Mouse (Mus musculus) MEL (cell line): ENCODE measurements at regions not wholly inside any gene's neighbourhood (a gene's known extent, or its start where the extent isn't known, plus 50 kb on each side); places are given as distances from the start of the nearest gene placed in this dataset.

Source experiments
- DNase-seq: peaks from one replicate; pipeline ENCODE4 v3.0.0; 2011; ENCODE audit warnings: low read depth, low spot score
- H3K27ac ChIP-seq: 2 replicates; pipeline ENCODE4 v1.5.1; 2012; ENCODE audit warnings: low read depth, mild to moderate bottlenecking, control low read depth, low read length, moderate library complexity; ENCODE audit not compliant: control insufficient read depth
- H3K27me3 ChIP-seq, 2 experiments: fragments of 150-350 bp in 1 of 2; sonication (generic) in 1 of 2; 2 replicates each; pipeline ENCODE4 v1.6.1; 2012; ENCODE audit warnings: low read length in 2 of 2, mild to moderate bottlenecking in 2 of 2, improper control_type of control experiment in 1 of 2, moderate library complexity in 1 of 2; ENCODE audit not compliant: insufficient read depth in 2 of 2, control insufficient read depth in 1 of 2
- H3K36me3 ChIP-seq, 2 experiments: 2 replicates each; pipeline ENCODE4 v1.6.1; 2012 to 2014; ENCODE audit warnings: low read length in 2 of 2, improper control_type of control experiment in 1 of 2, inconsistent platforms in 1 of 2, mild to moderate bottlenecking in 1 of 2; ENCODE audit not compliant: insufficient read depth in 2 of 2, control insufficient read depth in 1 of 2
- H3K4me1 ChIP-seq, 2 experiments: fragments of 150-350 bp in 1 of 2; sonication (generic) in 1 of 2; 2 replicates each; pipeline ENCODE4 v1.6.1; 2012; ENCODE audit warnings: low read length in 2 of 2, improper control_type of control experiment in 1 of 2, mild to moderate bottlenecking in 1 of 2; ENCODE audit not compliant: insufficient read depth in 2 of 2, control insufficient read depth in 1 of 2
- H3K4me3 ChIP-seq, 2 experiments: fragments of 150-350 bp in 1 of 2; sonication (generic) in 1 of 2; 2 replicates each; pipeline ENCODE4 v1.5.1; 2012; ENCODE audit warnings: low read depth in 2 of 2, low read length in 2 of 2, mild to moderate bottlenecking in 2 of 2, moderate library complexity in 2 of 2, control low read depth in 1 of 2, improper control_type of control experiment in 1 of 2; ENCODE audit not compliant: control insufficient read depth in 1 of 2, insufficient read depth in 1 of 2
- H3K79me2 ChIP-seq: 2 replicates; pipeline ENCODE4 v1.6.1; 2012; ENCODE audit warnings: mild to moderate bottlenecking, low read length, moderate library complexity; ENCODE audit not compliant: control insufficient read depth, poor library complexity, insufficient read depth
- H3K9ac ChIP-seq: 2 replicates; pipeline ENCODE4 v1.6.1; 2012; ENCODE audit warnings: low read depth, mild to moderate bottlenecking, control low read depth, low read length, moderate library complexity; ENCODE audit not compliant: control insufficient read depth, poor library complexity, severe bottlenecking
- H3K9me3 ChIP-seq: fragments of 150-350 bp; sonication (generic); replicated peaks from 2 replicates; pipeline ENCODE4 v1.6.1; 2012; ENCODE audit warnings: mild to moderate bottlenecking, low read length, improper control_type of control experiment, moderate library complexity; ENCODE audit not compliant: insufficient read depth
- CTCF ChIP-seq, 3 experiments: IDR thresholded peaks in 2 of 3; conservative IDR thresholded peaks in 1 of 3; 2 replicates each; pipeline ENCODE4 v1.5.1; 2011 to 2012; ENCODE audit warnings: low read length in 3 of 3, low read depth in 2 of 3, mild to moderate bottlenecking in 2 of 3, improper control_type of control experiment in 1 of 3, inconsistent platforms in 1 of 3, mixed read lengths in 1 of 3, moderate library complexity in 1 of 3; ENCODE audit not compliant: control insufficient read depth in 1 of 3, insufficient read depth in 1 of 3, poor library complexity in 1 of 3, severe bottlenecking in 1 of 3
- ETS1 ChIP-seq: IDR thresholded peaks from 2 replicates; pipeline ENCODE4 v1.6.1; 2012; ENCODE audit warnings: low read depth, mild to moderate bottlenecking, inconsistent platforms, low read length, improper control_type of control experiment, moderate library complexity
- GATA1 ChIP-seq: IDR thresholded peaks from 2 replicates; pipeline ENCODE4 v1.6.1; 2011; ENCODE audit warnings: low read depth, low read length, improper control_type of control experiment
- HCFC1 ChIP-seq: IDR thresholded peaks from 2 replicates; pipeline ENCODE4 v1.6.1; 2012; ENCODE audit warnings: low read depth, mild to moderate bottlenecking, inconsistent platforms, low read length, improper control_type of control experiment, moderate library complexity
- JUND ChIP-seq: IDR thresholded peaks from 2 replicates; pipeline ENCODE4 v1.6.1; 2011; ENCODE audit warnings: low read depth, mild to moderate bottlenecking, improper control_type of control experiment, low read length
- MAX ChIP-seq: IDR thresholded peaks from 2 replicates; pipeline ENCODE4 v1.6.1; 2011; ENCODE audit warnings: low read length, improper control_type of control experiment
- MEF2A ChIP-seq: IDR thresholded peaks from 2 replicates; pipeline ENCODE4 v1.6.1; 2014; ENCODE audit warnings: low read depth, mild to moderate bottlenecking, inconsistent platforms, low read length, improper control_type of control experiment; ENCODE audit not compliant: poor library complexity, insufficient replicate concordance, severe bottlenecking; ENCODE audit errors: extremely low read depth
- MYB ChIP-seq: IDR thresholded peaks from 2 replicates; pipeline ENCODE4 v1.6.1; 2011; ENCODE audit warnings: mild to moderate bottlenecking, low read depth, low read length, improper control_type of control experiment
- NELFE ChIP-seq: IDR thresholded peaks from 2 replicates; pipeline ENCODE4 v1.6.1; 2011; ENCODE audit warnings: low read depth, low read length, improper control_type of control experiment
- NRF1 ChIP-seq: IDR thresholded peaks from 2 replicates; pipeline ENCODE4 v1.6.1; 2014; ENCODE audit warnings: low read depth, mild to moderate bottlenecking, inconsistent platforms, low read length, improper control_type of control experiment, moderate library complexity; ENCODE audit not compliant: poor library complexity, insufficient read depth, severe bottlenecking
- POLR2AphosphoS2 ChIP-seq: IDR thresholded peaks from 2 replicates; pipeline ENCODE4 v1.6.1; 2011; ENCODE audit warnings: low read length, improper control_type of control experiment
- POLR2AphosphoS5 ChIP-seq: IDR thresholded peaks from 2 replicates; pipeline ENCODE4 v1.6.1; 2012; ENCODE audit warnings: low read depth, borderline replicate concordance, mild to moderate bottlenecking, inconsistent platforms, low read length, moderate library complexity, mixed read lengths
- RAD21 ChIP-seq: IDR thresholded peaks from 2 replicates; pipeline ENCODE4 v1.6.1; 2011; ENCODE audit warnings: mild to moderate bottlenecking, low read depth, low read length, improper control_type of control experiment
- RCOR1 ChIP-seq: IDR thresholded peaks from 2 replicates; pipeline ENCODE4 v1.6.1; 2012; ENCODE audit warnings: low read depth, mild to moderate bottlenecking, inconsistent platforms, low read length, improper control_type of control experiment
- SMC3 ChIP-seq: IDR thresholded peaks from 2 replicates; pipeline ENCODE4 v1.6.1; 2011; ENCODE audit warnings: low read depth, low read length, improper control_type of control experiment
- TCF12 ChIP-seq: IDR thresholded peaks from 2 replicates; pipeline ENCODE4 v1.6.1; 2014; ENCODE audit warnings: low read depth, mild to moderate bottlenecking, inconsistent platforms, low read length, improper control_type of control experiment, moderate library complexity
- UBTF ChIP-seq: IDR thresholded peaks from 2 replicates; pipeline ENCODE4 v1.6.1; 2012; ENCODE audit warnings: low read depth, mild to moderate bottlenecking, inconsistent platforms, low read length, improper control_type of control experiment, moderate library complexity, borderline replicate concordance; ENCODE audit not compliant: insufficient read depth
- USF2 ChIP-seq, 2 experiments: IDR thresholded peaks; 2 replicates each; pipeline ENCODE4 v1.6.1; 2011 to 2012; ENCODE audit warnings: improper control_type of control experiment in 2 of 2, low read length in 2 of 2, borderline replicate concordance in 1 of 2, inconsistent platforms in 1 of 2, low read depth in 1 of 2, mild to moderate bottlenecking in 1 of 2; ENCODE audit not compliant: insufficient read depth in 1 of 2
- ZKSCAN1 ChIP-seq: IDR thresholded peaks from 2 replicates; pipeline ENCODE4 v1.6.1; 2012; ENCODE audit warnings: low read depth, mild to moderate bottlenecking, inconsistent platforms, low read length, improper control_type of control experiment, moderate library complexity
- ZMIZ1 ChIP-seq: IDR thresholded peaks from 2 replicates; pipeline ENCODE4 v1.6.1; 2012; ENCODE audit warnings: low read depth, mild to moderate bottlenecking, inconsistent platforms, low read length, improper control_type of control experiment, moderate library complexity
- ZNF384 ChIP-seq: IDR thresholded peaks from 2 replicates; pipeline ENCODE4 v1.6.1; 2012; ENCODE audit warnings: low read depth, mild to moderate bottlenecking, inconsistent platforms, low read length, improper control_type of control experiment

GRCm38 (mm10) chr5:83047214-83047613 lies 307.8 kb downstream of the Tecrl start:
- H3K4me3 ChIP-seq, result no peak overlapping the region
- TF ChIP-seq ZNF384, result no peak
- no peak for TF ChIP-seq ZKSCAN1
- TF ChIP-seq TCF12, result no peak
- no peak for TF ChIP-seq MAX
- TF ChIP-seq NELFE, result no peak
- no peak for TF ChIP-seq MYB
- no peak for TF ChIP-seq ETS1
- TF ChIP-seq MEF2A, result no peak
- no peak for TF ChIP-seq POLR2AphosphoS2
- no peak for TF ChIP-seq RCOR1
- no peak for TF ChIP-seq SMC3
- no peak for TF ChIP-seq JUND
- no peak for TF ChIP-seq NRF1
- no peak for TF ChIP-seq RAD21
- TF ChIP-seq ZMIZ1, result no peak
- no peak for TF ChIP-seq POLR2AphosphoS5
- no peak for TF ChIP-seq UBTF
- no peak for TF ChIP-seq USF2 (IDR thresholded peaks at IDR 0.05; ENCODE audit: borderline replicate concordance in 1 of 2, insufficient read depth in 1 of 2, low read depth in 1 of 2, low read length in 2 of 2)
- no peak for TF ChIP-seq CTCF (IDR thresholded peaks at IDR 0.05 in 2 of 3, conservative IDR thresholded peaks at IDR 0.05 in 1 of 3; ENCODE audit: control insufficient read depth in 1 of 3, insufficient read depth in 1 of 3, low read depth in 2 of 3, low read length in 3 of 3, poor library complexity in 1 of 3, severe bottlenecking in 1 of 3)
- TF ChIP-seq GATA1, result no peak
- H3K27me3 ChIP-seq, result no peaks in the 10 kb centered on the region
- H3K79me2 ChIP-seq, result no peaks in the 10 kb centered on the region
- no peak overlapping the region for H3K27ac ChIP-seq
- no peaks in the 10 kb centered on the region for H3K9me3 ChIP-seq
- no peak for DNase-seq
- H3K9ac ChIP-seq, result no peak overlapping the region
- no peaks in the 10 kb centered on the region for H3K4me1 ChIP-seq
- no peaks in the 10 kb centered on the region for H3K36me3 ChIP-seq

DNA sequence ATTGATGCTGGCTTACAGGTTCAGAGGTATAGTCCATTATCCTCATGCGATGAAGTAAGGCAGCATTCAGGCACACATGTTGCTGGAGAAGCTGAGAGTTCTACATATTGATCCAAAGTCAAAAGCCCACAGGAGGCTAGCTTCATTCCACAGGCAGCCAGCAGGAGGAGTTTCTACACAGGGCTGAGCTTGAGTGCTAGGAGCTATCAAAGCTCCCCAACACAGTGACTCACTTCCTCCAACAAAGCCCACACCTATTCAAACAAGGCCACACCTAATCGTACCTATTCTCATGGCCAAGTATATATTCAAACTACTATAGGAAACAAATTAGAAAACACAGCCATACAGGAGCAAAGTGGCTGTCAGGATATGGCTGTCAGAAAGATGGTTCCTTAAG lies 325.3 kb downstream of the Tecrl start:
- H3K27me3 ChIP-seq, result no peaks in the 10 kb centered on the region
- no peaks in the 10 kb centered on the region for H3K4me1 ChIP-seq
- no peak overlapping the region for H3K27ac ChIP-seq
- H3K9ac ChIP-seq, result no peak overlapping the region
- DNase-seq, result no peak
- H3K79me2 ChIP-seq, result no peaks in the 10 kb centered on the region
- H3K36me3 ChIP-seq, result no peaks in the 10 kb centered on the region
- H3K4me3 ChIP-seq, result no peak overlapping the region
- H3K9me3 ChIP-seq, result no peaks in the 10 kb centered on the region
- TF ChIP-seq HCFC1, result no peak
- no peak for TF ChIP-seq MYB
